ENCODE assay signal across 8 mouse cellular contexts in the genomic region with DNA sequence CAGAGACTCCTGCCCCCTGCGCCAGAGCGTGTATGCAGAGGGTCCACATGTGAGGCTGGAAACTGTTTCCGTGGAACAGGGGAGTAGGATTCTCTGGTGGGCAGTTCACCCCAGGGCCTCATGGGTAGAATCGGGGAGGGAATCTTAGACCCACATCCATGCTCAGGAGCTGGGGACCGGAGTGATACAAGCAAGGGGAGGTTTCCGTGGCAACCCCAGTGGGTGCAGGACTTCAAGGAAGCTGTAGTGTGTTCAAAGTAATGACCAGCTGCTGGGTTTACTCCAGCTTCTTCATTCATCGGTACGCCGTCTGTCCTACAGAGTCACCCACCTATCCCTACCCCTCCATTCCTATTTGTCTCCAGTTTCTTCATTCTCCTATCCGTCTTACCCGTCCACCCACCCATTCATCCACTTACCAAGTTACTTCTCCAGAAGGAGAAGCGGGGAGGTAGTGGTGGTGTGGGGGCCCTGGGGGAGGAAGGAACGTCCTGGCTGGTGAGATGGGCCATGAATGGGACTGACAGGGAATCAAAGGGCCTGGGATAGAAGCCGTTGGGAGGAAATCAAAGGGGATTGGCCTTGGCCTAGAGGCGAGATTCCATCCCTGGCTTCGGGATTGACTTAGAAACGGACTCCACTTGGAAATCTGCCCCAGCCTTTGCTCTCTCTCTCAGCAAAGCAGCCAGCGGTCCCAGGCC. TPM values are rescaled to one million over a fixed set of nuclear protein-coding genes. Genes with fewer than 3 reads are reported as not detected.
DNase-seq lines count a peak whose midpoint lies in the region; ATAC-seq and TF ChIP-seq lines count a peak whose summit lies in the region.

No protein-coding gene starts in this region.

- no peaks in the 10 kb centered on the region for H3K27me3 ChIP-seq in testis, adult 2 months (ENCODE audit: control insufficient read depth, insufficient read depth, low read length)
- no peaks in the 10 kb centered on the region for H3K27me3 ChIP-seq in heart, embryonic 12.5 days (replicated peaks)
- no peaks in the 10 kb centered on the region for H3K27me3 ChIP-seq in forebrain, embryonic 11.5 days (ENCODE audit: control insufficient read depth, insufficient read depth, low read length)

- H3K9me3 ChIP-seq in heart, embryonic 12.5 days (replicated peaks): peaks cover 8% of the 10 kb centered on the region; the same call in 1 of the 2 replicates
- H3K9me3 ChIP-seq in forebrain, embryonic 11.5 days (ENCODE audit: control insufficient read depth, low read length): peaks cover 3% of the 10 kb centered on the region

- H3K4me2 ChIP-seq in heart, embryonic 12.5 days: no peak overlapping the region
- no peak overlapping the region for H3K4me2 ChIP-seq in forebrain, embryonic 11.5 days (ENCODE audit: low read depth, low read length, severe bottlenecking)

- TF ChIP-seq CTCF in testis, adult 2 months (IDR thresholded peaks at IDR 0.05; ENCODE audit: control insufficient read depth, insufficient read depth, insufficient replicate concordance, low read depth, low read length): no peak

- H3K36me3 ChIP-seq in testis, adult 2 months (ENCODE audit: control insufficient read depth, insufficient read depth, low read length): no peaks in the 10 kb centered on the region
- no peaks in the 10 kb centered on the region for H3K36me3 ChIP-seq in heart, embryonic 12.5 days
- no peaks in the 10 kb centered on the region for H3K36me3 ChIP-seq in forebrain, embryonic 11.5 days (ENCODE audit: control insufficient read depth, insufficient read depth, low read length)

- peaks cover 7% of the 10 kb centered on the region for H3K4me1 ChIP-seq in testis, adult 2 months (ENCODE audit: control insufficient read depth, insufficient read depth, low read length)
- 0 out of 2 replicates have a peak, but pooled peaks cover 4% of the 10 kb centered on the region for H3K4me1 ChIP-seq in heart, embryonic 12.5 days (replicated peaks)
- no peaks in the 10 kb centered on the region for H3K4me1 ChIP-seq in forebrain, embryonic 11.5 days (replicated peaks; ENCODE audit: control insufficient read depth, insufficient read depth, low read length)

- DNase-seq in cerebellum, adult 18-20 months: peak; percentile 8 to 17
- no peak for DNase-seq in testis, postnatal 10 days (ENCODE audit: low spot score)
- peak; percentile 64 to 67 for DNase-seq in left cerebral cortex, postnatal 10 days (ENCODE audit: extremely low spot score in 1 of 2, low spot score in 2 of 2)
- DNase-seq in right cerebral cortex, postnatal 25 days: peak; percentile 31
- no peak for DNase-seq in forebrain, embryonic 11.5 days (ENCODE audit: low spot score)

- 80% methylated on average over 18 of the region's 18 CpGs for WGBS in heart, embryonic 12.5 days
- WGBS in forebrain, embryonic 11.5 days: 82% methylated on average over 18 of the region's 18 CpGs

- H3K9ac ChIP-seq in heart, embryonic 12.5 days: no peak overlapping the region
- no peak overlapping the region for H3K9ac ChIP-seq in forebrain, embryonic 11.5 days (ENCODE audit: low read length)

- TF ChIP-seq POLR2A in testis, adult 2 months (IDR thresholded peaks at IDR 0.05; ENCODE audit: control insufficient read depth, low read depth, low read length): peak; percentile 61

- peak overlapping the region; percentile 55; the same call in 1 of the 2 replicates for H3K27ac ChIP-seq in testis, adult 2 months (ENCODE audit: control insufficient read depth, insufficient read depth, low read depth, low read length)
- no peak overlapping the region for H3K27ac ChIP-seq in heart, embryonic 12.5 days (ENCODE audit: poor library complexity, severe bottlenecking)
- no peak overlapping the region for H3K27ac ChIP-seq in forebrain, embryonic 11.5 days (ENCODE audit: low read depth, low read length)

- H3K4me3 ChIP-seq in testis, adult 2 months (ENCODE audit: control insufficient read depth, low read depth, low read length): peak overlapping the region; percentile 73
- H3K4me3 ChIP-seq in heart, embryonic 12.5 days: no peak overlapping the region
- no peak overlapping the region for H3K4me3 ChIP-seq in forebrain, embryonic 11.5 days (ENCODE audit: low read depth, low read length)

- intact Hi-C loops in left cerebral cortex, postnatal 10 days (cut with DNase I): no loop called here

- no peak for ATAC-seq in cerebellum, adult (ENCODE audit: insufficient number of reproducible peaks, low FRiP score, low TSS enrichment)
- no peak for ATAC-seq in heart, embryonic 12.5 days (ENCODE audit: insufficient number of reproducible peaks, low FRiP score)
- no peak for ATAC-seq in forebrain, embryonic 11.5 days (replicated peaks; ENCODE audit: low FRiP score)

RNA-seq across cellular contexts. Expression of a gene that starts 41.4 kb away (rescaled TPM):
- polyA plus RNA-seq in testis, adult 2 months (2012; rRNA removed): 212 and 241 TPM in 2 replicates
- total RNA-seq in left cerebral cortex, postnatal 10 days (2021): 100 to 1,000 TPM; 262 to 295 TPM
- polyA plus RNA-seq in heart, embryonic 12.5 days (2016; fragmentation: Nextera tagmentation; extraction: Ambion mirVana): 257 and 262 TPM in 2 replicates
- polyA plus RNA-seq in forebrain, embryonic 11.5 days (2014; fragmentation: Nextera tagmentation; extraction: Ambion mirVana): 388 and 392 TPM in 2 replicates

RNA-seq across cellular contexts. Expression of a gene that starts 48.6 kb away (rescaled TPM):
- polyA plus RNA-seq in testis, adult 2 months (2012; rRNA removed): 8.0 and 16.8 TPM in 2 replicates
- 10 to 100 TPM; 37.3 to 54.8 TPM for total RNA-seq in left cerebral cortex, postnatal 10 days (2021)
- polyA plus RNA-seq in heart, embryonic 12.5 days (2016; fragmentation: Nextera tagmentation; extraction: Ambion mirVana): 320 and 321 TPM in 2 replicates
- polyA plus RNA-seq in forebrain, embryonic 11.5 days (2014; fragmentation: Nextera tagmentation; extraction: Ambion mirVana): 351 and 380 TPM in 2 replicates

Comparison
In these comparisons a context has a peak if more than half of its experiments do, and no peak if none do; other contexts are left out.
1. DNase-seq: peak in cerebellum, adult 18-20 months (2 of 2), left cerebral cortex, postnatal 10 days (2 of 2) and right cerebral cortex, postnatal 25 days (single experiment); none in testis, postnatal 10 days (single experiment) and forebrain, embryonic 11.5 days (single experiment).
2. RNA of a gene that starts 48.6 kb away (polyA plus RNA-seq): 351 to 380 TPM in forebrain, embryonic 11.5 days and 320 to 321 TPM in heart, embryonic 12.5 days; 8.0 to 16.8 TPM in testis, adult 2 months; every median in the first group is over 10 times any median in the second.